Mouse (Mus musculus): ENCODE measurements around the gene Cdc42.

Cdc42 gene

GRCm38 (mm10) chr4:137336468-137336867 is 21.1 kb downstream of the Cdc42 start:
- in situ Hi-C loops (cut with MboI; ENCODE audit: unreplicated experiment in 2 of 2): loop anchor here (25.0 kb wide), 2 partner anchors 251 to 976 kb away; partner anchors contain the start of genes Ddost (in 1 of the 2) and Usp48 (in 1 of the 2)

- in situ Hi-C loops (cut with MboI; ENCODE audit: unreplicated experiment in 2 of 2): loop anchor here (25.0 kb wide), 2 partner anchors 255 to 980 kb away; partner anchors contain the start of genes Ddost (in 1 of the 2) and Usp48 (in 1 of the 2)
These were observed 25.5 kb downstream of the Cdc42 start for GRCm38 (mm10) chr4:137332051-137332450.

GRCm38 (mm10) chr4:137326494-137326893 is 31.0 kb downstream of the Cdc42 start:
- in situ Hi-C loops (cut with MboI; ENCODE audit: unreplicated experiment in 2 of 2): loop anchor here (25.0 kb wide), 2 partner anchors 261 to 986 kb away; partner anchors contain the start of genes Ddost (in 1 of the 2) and Usp48 (in 1 of the 2)

GRCm38 (mm10) chr4:137324926-137325325 is 32.6 kb downstream of the Cdc42 start:
- in situ Hi-C loops (cut with MboI; ENCODE audit: unreplicated experiment in 2 of 2): loop anchor here (25.0 kb wide), 2 partner anchors 262 to 987 kb away; partner anchors contain the start of genes Ddost (in 1 of the 2) and Usp48 (in 1 of the 2)

- in situ Hi-C loops (cut with MboI; ENCODE audit: unreplicated experiment in 2 of 2): no loop called here
These were observed 41.3 kb downstream of the Cdc42 start for GRCm38 (mm10) chr4:137316027-137316770.

GRCm38 (mm10) chr4:137315061-137315460 is 42.5 kb downstream of the Cdc42 start:
- in situ Hi-C loops (cut with MboI; ENCODE audit: unreplicated experiment in 2 of 2): no loop called here

- in situ Hi-C loops (cut with MboI; ENCODE audit: unreplicated experiment in 2 of 2): loop anchor here (5.0 kb wide), 1 partner anchor 78 kb away; no protein-coding TSS in a partner anchor
These were observed 43.0 kb downstream of the Cdc42 start for GRCm38 (mm10) chr4:137314561-137314960.

- in situ Hi-C loops (cut with MboI; ENCODE audit: unreplicated experiment in 2 of 2): loop anchor here (5.0 kb wide), 1 partner anchor 79 kb away; no protein-coding TSS in a partner anchor
These were observed 44.0 kb downstream of the Cdc42 start for GRCm38 (mm10) chr4:137313511-137313910.

- in situ Hi-C loops (cut with MboI; ENCODE audit: unreplicated experiment in 2 of 2): loop anchor here (10.0 kb wide), 2 partner anchors 224 to 234 kb away; no protein-coding TSS in a partner anchor
These were observed 49.1 kb downstream of the Cdc42 start for GRCm38 (mm10) chr4:137308377-137308776.

- in situ Hi-C loops (cut with MboI; ENCODE audit: unreplicated experiment in 2 of 2): loop anchor here (10.0 kb wide), 2 partner anchors 222 to 232 kb away; no protein-coding TSS in a partner anchor
These were observed 50.4 kb downstream of the Cdc42 start for GRCm38 (mm10) chr4:137306991-137307706.

GRCm38 (mm10) chr4:137306577-137306888 is 51.0 kb downstream of the Cdc42 start:
- in situ Hi-C loops (cut with MboI; ENCODE audit: unreplicated experiment in 2 of 2): loop anchor here (10.0 kb wide), 2 partner anchors 222 to 232 kb away; no protein-coding TSS in a partner anchor

GRCm38 (mm10) chr4:137305831-137306576 is 51.5 kb downstream of the Cdc42 start:
- in situ Hi-C loops (cut with MboI; ENCODE audit: unreplicated experiment in 2 of 2): loop anchor here (10.0 kb wide), 2 partner anchors 221 to 231 kb away; no protein-coding TSS in a partner anchor

- in situ Hi-C loops (cut with MboI; ENCODE audit: unreplicated experiment in 2 of 2): loop anchor here (10.0 kb wide), 2 partner anchors 220 to 230 kb away; no protein-coding TSS in a partner anchor
These were observed 52.5 kb downstream of the Cdc42 start for GRCm38 (mm10) chr4:137305066-137305465.

- in situ Hi-C loops (cut with MboI; ENCODE audit: unreplicated experiment in 2 of 2): loop anchor here (10.0 kb wide), 2 partner anchors 219 to 229 kb away; no protein-coding TSS in a partner anchor
These were observed 53.4 kb downstream of the Cdc42 start for GRCm38 (mm10) chr4:137304106-137304505.

GRCm38 (mm10) chr4:137301635-137302034 is 55.9 kb downstream of the Cdc42 start:
- in situ Hi-C loops (cut with MboI; ENCODE audit: unreplicated experiment in 2 of 2): loop anchor here (10.0 kb wide), 2 partner anchors 217 to 227 kb away; no protein-coding TSS in a partner anchor

GRCm38 (mm10) chr4:137300227-137300626 is 57.3 kb downstream of the Cdc42 start:
- in situ Hi-C loops (cut with MboI; ENCODE audit: unreplicated experiment in 2 of 2): loop anchor here (10.0 kb wide), 2 partner anchors 215 to 225 kb away; no protein-coding TSS in a partner anchor

- in situ Hi-C loops (cut with MboI; ENCODE audit: unreplicated experiment in 2 of 2): loop anchor here (25.0 kb wide), 2 partner anchors 611 to 1514 kb away; no protein-coding TSS in a partner anchor
These were observed 59.1 kb downstream of the Cdc42 start for GRCm38 (mm10) chr4:137298406-137298805.

- in situ Hi-C loops (cut with MboI; ENCODE audit: unreplicated experiment in 2 of 2): loop anchor here (25.0 kb wide), 2 partner anchors 610 to 1515 kb away; no protein-coding TSS in a partner anchor
These were observed 59.9 kb downstream of the Cdc42 start for GRCm38 (mm10) chr4:137297611-137298010.

GRCm38 (mm10) chr4:137294951-137295350 is 62.6 kb downstream of the Cdc42 start:
- in situ Hi-C loops (cut with MboI; ENCODE audit: unreplicated experiment in 2 of 2): loop anchor here (25.0 kb wide), 2 partner anchors 608 to 1517 kb away; no protein-coding TSS in a partner anchor

GRCm38 (mm10) chr4:137294474-137294873 is 63.0 kb downstream of the Cdc42 start:
- in situ Hi-C loops (cut with MboI; ENCODE audit: unreplicated experiment in 2 of 2): loop anchor here (25.0 kb wide), 2 partner anchors 607 to 1518 kb away; no protein-coding TSS in a partner anchor

Measured in v-Abl transformed pro-B cells (cell line).